In the genomic region with DNA sequence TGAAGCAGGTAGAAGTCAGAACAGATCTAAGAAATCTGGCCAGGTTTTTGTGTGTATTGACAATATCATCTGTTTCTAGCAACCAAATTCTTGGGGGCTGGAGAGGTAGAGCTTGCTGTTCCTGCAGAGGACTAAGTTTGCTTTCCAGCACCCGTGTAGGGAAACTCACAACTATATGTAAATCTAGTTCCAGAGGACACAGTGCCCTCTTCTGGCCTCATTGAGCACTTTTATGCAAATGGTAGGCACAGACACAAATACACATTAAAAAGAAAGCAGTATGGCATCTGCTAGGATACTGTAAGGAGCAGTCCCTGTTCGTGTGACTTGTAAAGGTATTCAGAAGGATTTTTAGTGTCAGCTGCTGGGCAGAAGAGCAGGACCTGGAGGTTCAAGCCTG, we compare ENCODE assay signal across 12 mouse cellular contexts. TPM values are rescaled to one million over a fixed set of nuclear protein-coding genes. Genes with fewer than 3 reads are reported as not detected.
DNase-seq lines count a peak whose midpoint lies in the region; ATAC-seq and TF ChIP-seq lines count a peak whose summit lies in the region.
"Had no signal": no experiment of that assay in that cellular context is flagged by ENCODE, and none has a peak within 500 bp of the region (broad histone marks: within the 10 kb centered on the region; RNA-seq: fewer than 3 reads in every experiment).

No protein-coding gene starts in this region.

- TF ChIP-seq CTCF in lung, embryonic 14.5 days (IDR thresholded peaks at IDR 0.05; ENCODE audit: low read depth), result peak; percentile 47
- TF ChIP-seq CTCF in brain, embryonic 14.5 days (IDR thresholded peaks at IDR 0.05; ENCODE audit: borderline replicate concordance, extremely low read depth, insufficient read depth, insufficient read length), result peak; percentile 19; the same call in 1 of the 2 replicates
- peak; percentile 66 for TF ChIP-seq CTCF in stomach, postnatal 0 days (IDR thresholded peaks at IDR 0.05; ENCODE audit: low read depth)

- no peaks in the 10 kb centered on the region for H3K27me3 ChIP-seq in forebrain, embryonic 14.5 days (replicated peaks; ENCODE audit: control insufficient read depth, insufficient read depth, low read length)
- H3K27me3 ChIP-seq in forebrain, embryonic 11.5 days (ENCODE audit: control insufficient read depth, insufficient read depth, low read length), result no peaks in the 10 kb centered on the region
- H3K27me3 ChIP-seq in lung, embryonic 14.5 days (ENCODE audit: insufficient read depth, low read length), result no peaks in the 10 kb centered on the region
- no peaks in the 10 kb centered on the region for H3K27me3 ChIP-seq in stomach, postnatal 0 days (ENCODE audit: control insufficient read depth, insufficient read depth, low read length)
- H3K27me3 ChIP-seq: lung, embryonic 15.5 days had no signal

- no peak overlapping the region for H3K9ac ChIP-seq in forebrain, embryonic 14.5 days (ENCODE audit: low read length)
- no peak overlapping the region for H3K9ac ChIP-seq in forebrain, embryonic 11.5 days (ENCODE audit: low read length)
- H3K9ac ChIP-seq in lung, embryonic 14.5 days, result no peak overlapping the region
- no peak overlapping the region for H3K9ac ChIP-seq in stomach, postnatal 0 days (ENCODE audit: low read length)
- H3K9ac ChIP-seq: lung, embryonic 15.5 days had no signal

- WGBS in forebrain, embryonic 14.5 days, result 70% methylated on average over 2 of the region's 2 CpGs
- WGBS in forebrain, embryonic 11.5 days, result 82% methylated on average over 2 of the region's 2 CpGs
- 73% methylated on average over 2 of the region's 2 CpGs for WGBS in lung, embryonic 14.5 days
- WGBS in stomach, postnatal 0 days, result 72% methylated on average over 2 of the region's 2 CpGs

- no peaks in the 10 kb centered on the region for H3K4me1 ChIP-seq in forebrain, embryonic 14.5 days (ENCODE audit: control insufficient read depth, insufficient read depth, low read length)
- no peaks in the 10 kb centered on the region for H3K4me1 ChIP-seq in forebrain, embryonic 11.5 days (replicated peaks; ENCODE audit: control insufficient read depth, insufficient read depth, low read length)
- H3K4me1 ChIP-seq in lung, embryonic 14.5 days (ENCODE audit: insufficient read depth), result no peaks in the 10 kb centered on the region
- no peaks in the 10 kb centered on the region for H3K4me1 ChIP-seq in stomach, postnatal 0 days (replicated peaks; ENCODE audit: control insufficient read depth, insufficient read depth)
- H3K4me1 ChIP-seq: lung, embryonic 15.5 days had no signal

- TF ChIP-seq EP300 in stomach, postnatal 0 days (optimal IDR thresholded peaks at IDR 0.05), result no peak

- H3K36me3 ChIP-seq in forebrain, embryonic 14.5 days (ENCODE audit: control insufficient read depth, insufficient read depth, low read length), result peaks cover 73% of the 10 kb centered on the region
- peaks cover 13% of the 10 kb centered on the region; the same call in 1 of the 2 replicates for H3K36me3 ChIP-seq in forebrain, embryonic 11.5 days (ENCODE audit: control insufficient read depth, insufficient read depth, low read length)
- peaks cover 69% of the 10 kb centered on the region for H3K36me3 ChIP-seq in lung, embryonic 14.5 days (ENCODE audit: insufficient read depth)
- peaks cover 29% of the 10 kb centered on the region for H3K36me3 ChIP-seq in stomach, postnatal 0 days (ENCODE audit: control insufficient read depth, insufficient read depth, low read length)

- no peaks in the 10 kb centered on the region for H3K9me3 ChIP-seq in forebrain, embryonic 14.5 days (replicated peaks; ENCODE audit: control insufficient read depth, low read length)
- H3K9me3 ChIP-seq in forebrain, embryonic 11.5 days (ENCODE audit: control insufficient read depth, low read length), result no peaks in the 10 kb centered on the region
- no peaks in the 10 kb centered on the region for H3K9me3 ChIP-seq in lung, embryonic 14.5 days (ENCODE audit: low read depth, low read length)
- H3K9me3 ChIP-seq in stomach, postnatal 0 days (ENCODE audit: control insufficient read depth, low read length), result no peaks in the 10 kb centered on the region
- H3K9me3 ChIP-seq: lung, embryonic 15.5 days had no signal

- H3K4me3 ChIP-seq in forebrain, embryonic 14.5 days (ENCODE audit: low read depth, low read length), result no peak overlapping the region
- H3K4me3 ChIP-seq in forebrain, embryonic 11.5 days (ENCODE audit: low read depth, low read length), result no peak overlapping the region
- H3K4me3 ChIP-seq in lung, embryonic 14.5 days (ENCODE audit: low read depth, low read length), result no peak overlapping the region
- no peak overlapping the region for H3K4me3 ChIP-seq in stomach, postnatal 0 days (ENCODE audit: low read depth, low read length)
- H3K4me3 ChIP-seq: lung, embryonic 15.5 days had no signal

- peak; percentile 26 for DNase-seq in forebrain, embryonic 14.5 days (ENCODE audit: low spot score)
- DNase-seq in forebrain, embryonic 11.5 days (ENCODE audit: low spot score), result no peak
- DNase-seq in lung, embryonic 14.5 days, result peak; percentile 57
- DNase-seq in lung, postnatal 4 days, result no peak
- DNase-seq in brain, embryonic 14.5 days (ENCODE audit: low read depth), result peak; percentile 15
- DNase-seq in stomach, postnatal 0 days (ENCODE audit: low spot score), result no peak
- no peak for DNase-seq in layer of hippocampus, adult 9-11 months
- DNase-seq in adrenal gland, adult 8-10 months, result no peak
- DNase-seq: adrenal gland, postnatal 36 days; cerebellum, postnatal 36 days; gastrocnemius, postnatal 25 days had no signal

- H3K4me2 ChIP-seq in forebrain, embryonic 14.5 days (ENCODE audit: low read length), result no peak overlapping the region
- H3K4me2 ChIP-seq in forebrain, embryonic 11.5 days (ENCODE audit: low read depth, low read length, severe bottlenecking), result no peak overlapping the region
- H3K4me2 ChIP-seq in lung, embryonic 14.5 days, result no peak overlapping the region
- no peak overlapping the region for H3K4me2 ChIP-seq in stomach, postnatal 0 days (replicated peaks; ENCODE audit: low read depth)
- H3K4me2 ChIP-seq: lung, embryonic 15.5 days had no signal

- TF ChIP-seq POLR2A in brain, embryonic 14.5 days (IDR thresholded peaks at IDR 0.05; ENCODE audit: borderline replicate concordance, extremely low read depth, insufficient read depth, insufficient read length, poor library complexity, severe bottlenecking), result no peak

- no peak for ATAC-seq in forebrain, embryonic 14.5 days
- no peak for ATAC-seq in forebrain, embryonic 11.5 days (replicated peaks; ENCODE audit: low FRiP score)
- ATAC-seq in lung, embryonic 14.5 days (ENCODE audit: insufficient read depth), result no peak
- no peak for ATAC-seq in stomach, postnatal 0 days (ENCODE audit: low FRiP score, low TSS enrichment)

- H3K27ac ChIP-seq in forebrain, embryonic 14.5 days (ENCODE audit: low read depth, low read length), result no peak overlapping the region
- no peak overlapping the region for H3K27ac ChIP-seq in forebrain, embryonic 11.5 days (ENCODE audit: low read depth, low read length)
- no peak overlapping the region for H3K27ac ChIP-seq in lung, embryonic 14.5 days (ENCODE audit: low read depth)
- no peak overlapping the region for H3K27ac ChIP-seq in stomach, postnatal 0 days (replicated peaks)
- H3K27ac ChIP-seq: lung, embryonic 15.5 days had no signal

RNA-seq across cellular contexts. Expression of gene Abraxas2, which starts 23.3 kb away (rescaled TPM):
- polyA plus RNA-seq in forebrain, embryonic 14.5 days (2014; fragmentation: Nextera tagmentation; extraction: Ambion mirVana), result 35.9 and 45.5 TPM in 2 replicates
- polyA plus RNA-seq in forebrain, embryonic 11.5 days (2014; fragmentation: Nextera tagmentation; extraction: Ambion mirVana), result 34.9 and 40.6 TPM in 2 replicates
- 37.4 and 39.6 TPM in 2 replicates for polyA plus RNA-seq in lung, embryonic 14.5 days (2014; fragmentation: Nextera tagmentation; extraction: Ambion mirVana)
- 23.0 and 26.6 TPM in 2 replicates for polyA plus RNA-seq in brain, embryonic 14.5 days (2012; rRNA removed)
- polyA plus RNA-seq in stomach, postnatal 0 days (2015; fragmentation: Nextera tagmentation; extraction: Ambion mirVana), result 18.7 and 20.2 TPM in 2 replicates
- 10 to 100 TPM; 30.5 to 39.6 (median 34.8) TPM for total RNA-seq in adrenal gland, adult 8-10 months (2022)

RNA-seq across cellular contexts. Expression of gene Eef1akmt2, which starts 29.9 kb away (rescaled TPM):
- 99.8 and 110 TPM in 2 replicates for polyA plus RNA-seq in forebrain, embryonic 14.5 days (2014; fragmentation: Nextera tagmentation; extraction: Ambion mirVana)
- polyA plus RNA-seq in forebrain, embryonic 11.5 days (2014; fragmentation: Nextera tagmentation; extraction: Ambion mirVana), result 80.7 and 91.7 TPM in 2 replicates
- polyA plus RNA-seq in lung, embryonic 14.5 days (2014; fragmentation: Nextera tagmentation; extraction: Ambion mirVana), result 55.6 and 61.8 TPM in 2 replicates
- 54.4 and 61.7 TPM in 2 replicates for polyA plus RNA-seq in brain, embryonic 14.5 days (2012; rRNA removed)
- 39.0 and 39.9 TPM in 2 replicates for polyA plus RNA-seq in stomach, postnatal 0 days (2015; fragmentation: Nextera tagmentation; extraction: Ambion mirVana)
- total RNA-seq in adrenal gland, adult 8-10 months (2022), result 10 to 100 TPM; 25.1 to 38.6 (median 32.1) TPM

RNA-seq across cellular contexts. Expression of gene Zranb1, which starts 48.6 kb away (rescaled TPM):
- 20.9 and 22.2 TPM in 2 replicates for polyA plus RNA-seq in forebrain, embryonic 14.5 days (2014; fragmentation: Nextera tagmentation; extraction: Ambion mirVana)
- polyA plus RNA-seq in forebrain, embryonic 11.5 days (2014; fragmentation: Nextera tagmentation; extraction: Ambion mirVana), result 18.0 and 18.1 TPM in 2 replicates
- polyA plus RNA-seq in lung, embryonic 14.5 days (2014; fragmentation: Nextera tagmentation; extraction: Ambion mirVana), result 15.0 and 15.5 TPM in 2 replicates
- polyA plus RNA-seq in brain, embryonic 14.5 days (2012; rRNA removed), result 27.1 and 31.3 TPM in 2 replicates
- polyA plus RNA-seq in stomach, postnatal 0 days (2015; fragmentation: Nextera tagmentation; extraction: Ambion mirVana), result 16.9 and 17.9 TPM in 2 replicates
- total RNA-seq in adrenal gland, adult 8-10 months (2022), result 10 to 100 TPM; 33.4 to 37.8 (median 36.2) TPM

Comparison
In these comparisons a context has a peak if more than half of its experiments do, and no peak if none do; other contexts are left out.
1. DNase-seq: peak in forebrain, embryonic 14.5 days (single experiment), lung, embryonic 14.5 days (single experiment) and brain, embryonic 14.5 days (single experiment); none in forebrain, embryonic 11.5 days (single experiment), lung, postnatal 4 days (0 of 2), stomach, postnatal 0 days (single experiment), layer of hippocampus, adult 9-11 months (single experiment) and adrenal gland, adult 8-10 months (single experiment).
2. Peak in every context shown above with its lines, with median percentiles within 50 percentile points of each other: CTCF ChIP-seq.